Mouse (Mus musculus) embryonic facial prominence, embryonic 11.5 days (tissue): ENCODE data around the gene Zc3h10. TPM values are rescaled to one million over a fixed set of nuclear protein-coding genes. Genes with fewer than 3 reads are reported as not detected.

ENCODE experiments used
- ATAC-seq: fragments of 200-750 bp; cut with Nextera tagmentation; replicated peaks from 2 replicates; pipeline ENCODE4 v1.8.0; 2017; ENCODE audit warnings: low read depth; ENCODE audit not compliant: insufficient number of reproducible peaks, low FRiP score, low TSS enrichment
- DNase-seq: peaks from one replicate; pipeline ENCODE4 v3.0.0-alpha.2; 2015; ENCODE audit warnings: low spot score
- H3K27ac ChIP-seq: fragments of 300-500 bp; sonication (generic); replicated peaks from 2 replicates; pipeline ENCODE4 v1.5.1; 2014; ENCODE audit warnings: mild to moderate bottlenecking, low read depth, low read length, control low read depth
- H3K27me3 ChIP-seq: fragments of 300-500 bp; sonication (generic); 2 replicates; pipeline ENCODE4 v1.6.1; 2014; ENCODE audit warnings: mild to moderate bottlenecking, low read length, moderate library complexity, mixed read lengths; ENCODE audit not compliant: control insufficient read depth, insufficient read depth
- H3K36me3 ChIP-seq: fragments of 300-500 bp; sonication (generic); replicated peaks from 2 replicates; pipeline ENCODE4 v1.6.1; 2014; ENCODE audit warnings: low read depth, mild to moderate bottlenecking, low read length, moderate library complexity, mixed read lengths; ENCODE audit not compliant: control insufficient read depth, insufficient read depth
- H3K4me1 ChIP-seq: fragments of 300-500 bp; sonication (generic); 2 replicates; pipeline ENCODE4 v1.6.1; 2014; ENCODE audit warnings: low read length, mixed read lengths; ENCODE audit not compliant: control insufficient read depth, insufficient read depth
- H3K4me2 ChIP-seq: fragments of 300-500 bp; sonication (generic); 2 replicates; pipeline ENCODE4 v1.6.1; 2014; ENCODE audit warnings: low read depth, mild to moderate bottlenecking, control low read depth, low read length, moderate library complexity
- H3K4me3 ChIP-seq: fragments of 300-500 bp; sonication (generic); 2 replicates; pipeline ENCODE4 v1.5.1; 2014; ENCODE audit warnings: low read depth, low read length, control low read depth
- H3K9ac ChIP-seq: fragments of 300-500 bp; sonication (generic); replicated peaks from 2 replicates; pipeline ENCODE4 v1.6.1; 2014; ENCODE audit warnings: mild to moderate bottlenecking, control low read depth, low read length
- H3K9me3 ChIP-seq: fragments of 300-500 bp; sonication (generic); replicated peaks from 2 replicates; pipeline ENCODE4 v1.6.1; 2016; ENCODE audit warnings: mild to moderate bottlenecking, low read length, inconsistent platforms, mixed read lengths; ENCODE audit not compliant: control insufficient read depth
- WGBS: fragments of 180-500 bp; shearing (Covaris S2); extraction: QIAGEN DNeasy Blood & Tissue Kit; methylation state at CpG from one replicate; pipeline ENCODE4 v1.1.7; 2014; 5-methylcytosine and 5-hydroxymethylcytosine counted together
- polyA plus RNA-seq: library from polyadenylated mRNA; unstranded; fragments of >200 nt; fragmentation: Nextera tagmentation; extraction: Ambion mirVana; gene quantifications from 2 replicates; pipeline ENCODE4 v1.2.1, GENCODE M21; 2014

Gene Zc3h10
- 13.6 and 15.0 TPM in 2 replicates for polyA plus RNA-seq

DNA sequence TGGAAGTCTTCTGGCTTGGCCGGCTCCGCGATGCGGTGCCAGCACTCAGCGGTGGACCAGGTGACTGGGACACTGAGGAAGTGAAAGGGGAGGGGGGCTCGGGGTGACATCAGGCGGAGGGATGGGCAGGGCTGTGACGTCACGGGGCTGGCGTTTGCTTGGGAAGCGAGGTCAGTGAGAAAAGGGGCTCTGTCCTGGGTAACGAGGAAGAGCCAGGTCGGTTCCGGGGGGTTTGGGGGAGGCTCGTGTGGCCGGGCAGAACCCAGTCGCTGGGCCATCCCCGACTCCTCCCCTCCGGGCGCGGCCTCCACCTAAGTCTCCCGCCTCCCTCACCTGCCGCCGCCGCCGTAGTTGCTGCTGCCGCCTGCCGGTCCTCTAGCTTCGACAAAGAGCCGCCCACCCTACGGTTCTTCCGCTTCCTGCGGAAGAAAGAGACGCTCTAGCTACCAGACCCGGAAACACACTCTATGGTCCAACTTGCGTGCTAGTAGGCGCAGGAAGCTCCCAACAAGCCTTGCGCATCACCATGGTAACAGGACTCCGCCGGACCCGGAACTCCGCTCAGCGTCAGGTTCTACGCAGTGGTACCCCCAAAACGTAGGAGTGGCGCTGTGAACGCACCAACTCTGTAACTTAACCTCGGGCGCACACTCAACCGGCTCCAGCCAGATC lies at the start of gene Zc3h10:
Zc3h10 (minus strand) TSS at position 414 of the 672 bp plus-strand sequence.
- WGBS = 0% methylated on average over 49 of the region's 50 CpGs

DNA sequence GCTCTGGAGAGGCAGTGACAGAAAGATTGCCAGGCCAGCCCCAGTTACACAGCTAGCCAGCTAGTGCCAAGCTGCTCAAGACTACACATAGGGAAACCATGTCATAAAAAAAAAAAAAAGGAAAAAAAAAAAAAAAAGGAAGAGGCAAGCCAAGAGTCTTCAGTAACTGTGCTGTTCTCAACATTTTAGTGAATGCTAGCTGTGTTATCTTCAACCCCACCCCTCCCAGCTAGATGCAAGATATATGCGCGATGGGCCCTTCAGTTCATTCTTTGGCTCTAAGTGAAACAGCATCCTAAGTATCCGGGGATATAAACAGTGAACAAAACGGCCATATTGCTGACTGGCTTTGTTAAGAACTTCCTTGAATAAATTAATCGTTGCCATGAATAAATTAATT lies 45.2 kb upstream of the Zc3h10 start:
- DNase-seq (no peak), ATAC-seq (no peak)
- peaks cover 13% of the 10 kb centered on the region for H3K27me3 ChIP-seq
- 83% methylated on average over 5 of the region's 5 CpGs for WGBS
- no peak overlapping the region for H3K9ac ChIP-seq
- H3K4me1 ChIP-seq = no peaks in the 10 kb centered on the region
- no peaks in the 10 kb centered on the region for H3K9me3 ChIP-seq
- no peak overlapping the region for H3K4me3 ChIP-seq
- H3K27ac ChIP-seq = no peak overlapping the region
- H3K4me2 ChIP-seq = no peak overlapping the region
- no peaks in the 10 kb centered on the region for H3K36me3 ChIP-seq

More for the DNA sequence above, at the start of gene Zc3h10:
- DNase-seq = peak; percentile 99
- Histone ChIP-seq H3K9me3 (no peaks in the 10 kb centered on the region), H3K4me1 (no peaks in the 10 kb centered on the region), H3K36me3 (peaks cover 12% of the 10 kb centered on the region), H3K27me3 (no peaks in the 10 kb centered on the region), H3K4me2 (peak within 1 kb of the TSS; percentile 68), H3K27ac (peak within 1 kb of the TSS; percentile 86), H3K4me3 (peak within 1 kb of the TSS; percentile 74), H3K9ac (peak within 1 kb of the TSS; percentile 92)
- peak; percentile 91 for ATAC-seq

DNA sequence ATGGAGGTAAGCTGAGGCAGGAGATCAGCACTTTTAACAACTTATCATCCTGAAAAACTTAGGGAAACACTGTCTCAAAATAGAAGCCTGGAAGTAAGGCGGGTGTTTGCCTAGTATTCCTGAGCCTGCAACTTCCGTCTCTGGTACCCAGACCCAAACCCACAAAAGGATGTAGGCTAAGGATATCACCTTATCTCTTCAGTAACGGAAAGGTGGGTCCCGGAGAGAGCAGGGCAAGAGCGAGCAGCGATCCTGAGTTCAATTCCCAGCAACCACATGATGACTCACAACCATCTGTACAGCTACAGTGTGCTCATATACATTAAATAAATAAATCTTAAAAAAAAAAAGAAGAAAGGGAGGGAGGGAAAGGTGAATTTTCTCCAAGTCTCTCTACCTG lies 43.9 kb upstream of the Zc3h10 start:
- no peaks in the 10 kb centered on the region for H3K4me1 ChIP-seq
- H3K9me3 ChIP-seq = no peaks in the 10 kb centered on the region
- no peak overlapping the region for H3K4me2 ChIP-seq
- ATAC-seq = no peak
- no peak overlapping the region for H3K9ac ChIP-seq
- peaks cover 23% of the 10 kb centered on the region for H3K27me3 ChIP-seq
- WGBS = 88% methylated on average over 6 of the region's 6 CpGs
- H3K27ac ChIP-seq = no peak overlapping the region
- H3K36me3 ChIP-seq = no peaks in the 10 kb centered on the region
- no peak overlapping the region for H3K4me3 ChIP-seq
- DNase-seq = no peak

GRCm38 (mm10) chr10:128590193-128590690 lies 42.7 kb upstream of the Zc3h10 start:
- peak overlapping the region; percentile 32 for H3K9ac ChIP-seq
- no peaks in the 10 kb centered on the region for H3K4me1 ChIP-seq
- no peak overlapping the region; the same call in 1 of the 2 replicates for H3K27ac ChIP-seq
- H3K9me3 ChIP-seq = no peaks in the 10 kb centered on the region
- peak overlapping the region; percentile 65 for H3K4me2 ChIP-seq
- H3K4me3 ChIP-seq = peak overlapping the region; percentile 38
- ATAC-seq (peak; percentile 21; the same call in 1 of the 2 replicates), DNase-seq (peak; percentile 86)
- WGBS = under 1% methylated on average over 40 of the region's 43 CpGs
- no peaks in the 10 kb centered on the region for H3K36me3 ChIP-seq
- H3K27me3 ChIP-seq = peaks cover 23% of the 10 kb centered on the region

GRCm38 (mm10) chr10:128589464-128590192 lies 42.1 kb upstream of the Zc3h10 start, which contains the start of gene Erbb3:
Erbb3 (minus strand) TSS chr10:128589652.
- Histone ChIP-seq H3K27ac (peak within 1 kb of the TSS; percentile 63), H3K4me1 (no peaks in the 10 kb centered on the region), H3K36me3 (no peaks in the 10 kb centered on the region), H3K4me3 (peak within 1 kb of the TSS; percentile 38), H3K27me3 (peaks cover 23% of the 10 kb centered on the region), H3K4me2 (peak within 1 kb of the TSS; percentile 65), H3K9me3 (no peaks in the 10 kb centered on the region), H3K9ac (peak within 1 kb of the TSS; percentile 45)
- WGBS = under 1% methylated on average over 43 of the region's 43 CpGs
- ATAC-seq (peak; percentile 40), DNase-seq (peak; percentile 76)

GRCm38 (mm10) chr10:128588775-128589463 lies 41.3 kb upstream of the Zc3h10 start:
- peak; percentile 21; the same call in 1 of the 2 replicates for ATAC-seq
- Histone ChIP-seq H3K27ac (peak overlapping the region; percentile 63), H3K4me1 (no peaks in the 10 kb centered on the region), H3K9me3 (no peaks in the 10 kb centered on the region), H3K36me3 (no peaks in the 10 kb centered on the region), H3K27me3 (peaks cover 23% of the 10 kb centered on the region), H3K4me3 (peak overlapping the region; percentile 38), H3K4me2 (peak overlapping the region; percentile 65), H3K9ac (peak overlapping the region; percentile 45)
- WGBS = 2% methylated on average over 23 of the region's 23 CpGs
- no peak for DNase-seq

DNA sequence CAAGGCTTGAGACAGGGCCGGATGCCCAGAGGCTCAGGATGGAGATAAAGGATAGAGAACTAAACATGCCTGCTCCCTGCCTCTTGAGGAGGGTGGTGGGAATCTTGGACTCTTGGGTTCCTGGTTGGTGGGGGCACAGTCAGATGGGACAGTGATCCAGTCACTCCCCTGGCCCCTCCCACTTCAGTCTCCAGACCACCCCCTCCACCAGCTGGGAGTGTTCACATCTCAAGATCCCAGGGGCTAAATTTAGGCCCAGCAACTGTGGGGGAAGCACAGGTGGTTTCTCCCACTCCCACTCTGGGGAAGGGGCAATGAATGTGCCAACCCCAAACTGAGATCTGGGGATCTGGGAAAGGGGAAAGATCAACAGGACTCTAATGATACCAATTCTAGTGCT lies 40.6 kb upstream of the Zc3h10 start:
- Histone ChIP-seq H3K27ac (0 out of 2 replicates have a peak overlapping the region, but pooled peaks have one; percentile 8), H3K9me3 (no peaks in the 10 kb centered on the region), H3K4me1 (no peaks in the 10 kb centered on the region; the same call in 1 of the 2 replicates), H3K27me3 (peaks cover 23% of the 10 kb centered on the region), H3K9ac (peak overlapping the region; percentile 9; the same call in 1 of the 2 replicates), H3K4me3 (peak overlapping the region; percentile 2; the same call in 1 of the 2 replicates), H3K36me3 (no peaks in the 10 kb centered on the region), H3K4me2 (peak overlapping the region; percentile 19; the same call in 1 of the 2 replicates)
- DNase-seq = no peak
- no peak for ATAC-seq
- WGBS = 23% methylated on average over 1 of the region's 1 CpGs
